Mouse (Mus musculus): ENCODE data around the gene Ptk6.
A peak's percentile ranks its signal among the peaks of the same experiment; 100 is the strongest.

Ptk6 gene

GRCm38 (mm10) chr2:181202422-181202821 lies at the start of gene Ptk6:
Gene Ptk6, minus strand, starts transcription at chr2:181202789.
- no peak for DNase-seq (ENCODE audit: low read depth, low spot score)

DNA sequence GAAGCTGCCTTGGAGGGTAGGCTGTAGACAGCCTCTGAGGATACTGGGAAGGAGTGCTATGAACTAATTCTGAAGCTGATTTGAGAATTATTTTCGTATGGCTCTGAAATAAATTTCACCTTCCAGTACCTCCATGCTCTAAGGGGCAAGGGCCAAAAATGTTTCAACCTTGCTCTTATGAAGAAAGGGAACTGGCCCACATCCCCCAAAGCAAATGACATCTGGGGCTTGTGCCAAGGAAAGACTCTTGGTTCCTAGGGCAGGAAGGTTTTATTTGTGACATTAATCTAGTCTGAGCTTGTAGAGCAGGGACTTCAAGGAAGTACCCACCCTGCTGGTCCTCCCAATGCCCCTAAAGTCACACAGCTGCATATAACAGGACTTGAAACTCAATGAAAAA lies 49.3 kb upstream of the Ptk6 start:
- DNase-seq (ENCODE audit: low read depth, low spot score): no peak

- DNase-seq (ENCODE audit: low read depth, low spot score): no peak
Observed at GRCm38 (mm10) chr2:181249217-181249616, 46.6 kb upstream of the Ptk6 start.

GRCm38 (mm10) chr2:181245031-181245430 lies 42.4 kb upstream of the Ptk6 start:
- no peak for DNase-seq (ENCODE audit: low read depth, low spot score)

GRCm38 (mm10) chr2:181243706-181244394 lies 41.3 kb upstream of the Ptk6 start:
- DNase-seq (ENCODE audit: low read depth, low spot score): no peak

DNA sequence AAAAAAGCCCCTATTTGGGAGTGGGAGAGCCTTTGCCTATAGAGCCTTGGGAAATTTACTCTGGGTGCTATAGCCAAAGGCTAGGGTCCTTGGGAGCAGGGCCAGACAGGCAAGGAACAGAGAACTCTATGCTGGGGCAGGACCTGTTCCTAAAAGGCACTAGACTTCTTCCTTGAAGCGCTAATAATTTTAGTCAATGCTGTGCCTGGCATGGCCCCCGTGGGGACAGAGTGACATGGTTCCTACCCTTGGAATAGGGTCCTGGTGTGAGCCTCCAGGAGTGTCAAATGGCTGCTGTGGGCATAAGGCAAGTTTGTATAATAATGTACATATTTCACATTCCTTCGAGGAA lies 39.7 kb upstream of the Ptk6 start:
- no peak for DNase-seq (ENCODE audit: low read depth, low spot score)

GRCm38 (mm10) chr2:181241602-181242313 lies 39.2 kb upstream of the Ptk6 start, which contains the start of gene Helz2:
Gene Helz2, minus strand, starts transcription at chr2:181242027.
- peak; percentile 89 for DNase-seq (ENCODE audit: low read depth, low spot score)

- DNase-seq (ENCODE audit: low read depth, low spot score): no peak
Observed at GRCm38 (mm10) chr2:181240806-181241440, 38.3 kb upstream of the Ptk6 start.

- no peak for DNase-seq (ENCODE audit: low read depth, low spot score)
Observed at GRCm38 (mm10) chr2:181239261-181239660, 36.7 kb upstream of the Ptk6 start.

DNA sequence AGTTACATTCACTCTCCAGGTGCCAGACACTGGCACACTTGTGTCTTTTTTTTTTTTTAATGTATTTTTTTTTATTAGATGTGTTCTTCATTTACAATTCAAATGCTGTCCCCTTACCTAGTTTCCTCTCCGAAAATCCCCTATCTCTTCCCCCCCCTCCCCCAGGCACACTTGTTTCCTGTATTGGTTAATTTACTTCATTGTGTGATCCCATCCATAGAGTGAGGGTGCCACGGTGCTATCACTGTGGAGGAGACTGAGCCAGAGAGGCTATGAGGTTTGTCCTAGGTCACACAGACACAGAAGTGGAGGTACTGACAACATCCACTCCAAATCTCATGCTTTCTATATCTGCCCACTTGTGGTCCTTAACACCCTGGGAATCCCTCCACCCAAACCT lies 36.3 kb upstream of the Ptk6 start:
- DNase-seq (ENCODE audit: low read depth, low spot score): no peak

GRCm38 (mm10) chr2:181238091-181238610 lies 35.6 kb upstream of the Ptk6 start:
- no peak for DNase-seq (ENCODE audit: low read depth, low spot score)

GRCm38 (mm10) chr2:181237251-181238014 lies 34.8 kb upstream of the Ptk6 start:
- DNase-seq (ENCODE audit: low read depth, low spot score): no peak

GRCm38 (mm10) chr2:181235681-181236566 lies 33.3 kb upstream of the Ptk6 start:
- DNase-seq (ENCODE audit: low read depth, low spot score): no peak

- no peak for DNase-seq (ENCODE audit: low read depth, low spot score)
Observed at GRCm38 (mm10) chr2:181234680-181235079, 32.1 kb upstream of the Ptk6 start.

DNA sequence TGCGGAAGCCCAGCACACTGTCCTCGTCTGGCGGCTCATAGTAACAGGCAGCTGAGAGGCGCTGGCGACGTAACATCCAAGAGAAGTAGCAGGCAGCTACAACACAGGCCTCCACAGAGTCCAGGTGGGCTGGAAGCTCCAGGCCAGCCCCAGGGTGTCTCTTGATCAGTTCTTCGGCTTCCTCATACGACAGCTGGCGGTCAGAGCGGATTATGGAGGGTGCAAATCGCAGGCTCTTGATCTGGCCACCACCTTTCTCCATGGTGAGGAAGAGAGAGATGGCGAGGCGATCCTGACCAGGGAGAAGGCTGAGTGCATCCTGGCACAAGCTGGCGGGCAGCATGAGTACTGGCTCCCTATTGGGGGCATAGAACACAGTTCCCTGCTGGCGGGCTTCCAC lies 30.9 kb upstream of the Ptk6 start:
- DNase-seq (ENCODE audit: low read depth, low spot score): no peak

GRCm38 (mm10) chr2:181231171-181231570 lies 28.6 kb upstream of the Ptk6 start:
- DNase-seq (ENCODE audit: low read depth, low spot score): no peak

DNA sequence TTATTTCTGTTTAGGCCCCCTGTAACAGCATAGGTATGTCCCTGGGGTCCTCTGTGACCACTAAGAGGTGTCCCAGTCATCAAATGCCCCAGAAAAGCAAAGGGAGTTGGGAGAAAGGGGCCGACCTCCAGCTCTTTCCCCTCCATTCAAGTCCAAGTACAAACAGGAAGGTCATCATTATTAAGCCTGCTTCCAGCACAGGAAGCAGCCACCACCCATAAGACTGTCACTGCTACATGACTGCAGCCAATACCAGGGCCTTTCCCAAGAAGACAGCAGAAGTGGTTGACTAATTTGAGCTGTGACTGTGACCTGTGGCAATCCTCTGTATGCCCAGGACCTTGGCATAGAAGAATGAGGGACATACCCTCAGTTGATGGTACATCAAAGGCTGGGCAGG lies 25.7 kb upstream of the Ptk6 start:
- DNase-seq (ENCODE audit: low read depth, low spot score): no peak

DNA sequence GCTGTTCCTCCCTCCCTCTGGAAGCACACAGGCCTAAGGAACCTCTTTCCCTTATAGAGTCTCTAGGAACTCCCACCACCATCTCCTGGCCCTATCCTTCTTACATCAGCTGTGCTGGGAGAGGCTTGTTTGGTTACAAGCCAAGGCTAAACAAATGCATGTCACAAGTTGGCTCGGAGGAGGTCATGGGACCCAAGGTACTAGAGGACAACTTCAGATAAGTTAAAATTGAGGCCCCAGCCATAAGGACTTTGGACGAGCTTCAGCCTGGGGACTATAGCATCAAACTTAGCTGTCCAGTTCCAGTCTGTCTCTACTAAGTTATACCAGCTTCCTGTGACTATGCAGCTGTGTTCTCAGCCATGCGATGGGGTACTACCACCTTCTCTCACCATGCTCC lies 24.5 kb upstream of the Ptk6 start:
- no peak for DNase-seq (ENCODE audit: low read depth, low spot score)

DNA sequence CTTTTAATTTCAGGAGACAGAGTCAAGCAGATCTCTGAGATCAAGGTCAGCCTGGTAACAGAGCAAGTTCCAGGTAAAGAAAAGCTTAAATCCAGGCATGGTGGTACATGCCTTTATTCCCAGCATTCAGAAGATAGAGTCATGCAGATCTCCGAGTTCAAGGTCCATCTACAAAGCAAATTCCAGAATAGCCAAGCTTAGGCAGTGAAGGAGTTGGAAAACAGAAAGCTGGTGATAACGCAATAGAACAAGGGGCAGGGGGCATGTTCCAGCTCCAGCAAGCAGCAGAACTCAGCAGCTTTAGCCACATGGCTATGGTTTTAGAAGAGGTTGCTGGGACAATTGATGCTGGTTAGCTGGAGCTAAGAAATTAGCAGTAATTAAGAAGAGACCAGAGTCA lies 22.4 kb upstream of the Ptk6 start:
- no peak for DNase-seq (ENCODE audit: low read depth, low spot score)

DNA sequence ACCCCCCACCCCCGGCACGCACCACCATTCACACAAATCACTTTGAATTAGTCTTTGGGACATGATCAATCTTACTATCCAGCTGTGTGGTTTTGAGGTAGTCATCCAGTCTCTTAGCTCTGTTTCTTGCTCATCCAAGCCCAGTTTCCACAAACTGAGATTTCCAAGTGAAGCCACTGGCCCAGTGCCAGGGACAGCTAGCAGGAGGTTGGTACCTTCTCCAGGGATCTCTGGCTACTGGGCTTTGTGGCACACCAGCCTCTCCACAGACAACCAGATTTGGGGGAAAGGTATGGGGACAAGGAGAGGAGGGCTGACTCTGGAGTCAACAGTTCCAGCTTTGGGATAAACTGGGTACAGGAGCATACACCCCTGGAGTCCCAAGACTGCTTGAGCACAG lies 17.8 kb upstream of the Ptk6 start:
- no peak for DNase-seq (ENCODE audit: low read depth, low spot score)
